Mouse (Mus musculus) thymus, adult 2 months (tissue): Measurements from ENCODE around the gene Acot8. TPM values are rescaled to one million over a fixed set of nuclear protein-coding genes. Genes with fewer than 3 reads are reported as not detected.

Source experiments
- DNase-seq: peaks from one replicate; pipeline ENCODE4 v3.0.0; 2021
- H3K27ac ChIP-seq: fragments of 200-500 bp; 2 replicates; pipeline ENCODE4 v1.5.1; 2012; ENCODE audit warnings: low read length, control low read depth; ENCODE audit not compliant: control insufficient read depth, insufficient read depth
- H3K27me3 ChIP-seq: fragments of 200-500 bp; 2 replicates; pipeline ENCODE4 v1.6.1; 2012; ENCODE audit warnings: mild to moderate bottlenecking, low read length, moderate library complexity, mixed read lengths; ENCODE audit not compliant: control insufficient read depth, insufficient read depth
- H3K36me3 ChIP-seq: fragments of 200-500 bp; 2 replicates; pipeline ENCODE4 v1.6.1; 2012; ENCODE audit warnings: mild to moderate bottlenecking, low read length, moderate library complexity; ENCODE audit not compliant: control insufficient read depth, insufficient read depth
- H3K4me1 ChIP-seq: fragments of 200-500 bp; replicated peaks from 2 replicates; pipeline ENCODE4 v1.6.1; 2012; ENCODE audit warnings: low read length; ENCODE audit not compliant: control insufficient read depth, insufficient read depth
- H3K4me3 ChIP-seq: fragments of 200-500 bp; 2 replicates; pipeline ENCODE4 v1.5.1; 2012; ENCODE audit warnings: mild to moderate bottlenecking, low read length, control low read depth, moderate library complexity; ENCODE audit not compliant: control insufficient read depth, insufficient read depth
- CTCF ChIP-seq: fragments of 200-500 bp; IDR thresholded peaks from 2 replicates; pipeline ENCODE4 v1.5.1; 2012; ENCODE audit warnings: mild to moderate bottlenecking, control low read depth, low read length, moderate library complexity, borderline replicate concordance; ENCODE audit not compliant: control insufficient read depth, poor library complexity, insufficient read depth; ENCODE audit errors: extremely low read depth
- POLR2A ChIP-seq: fragments of 200-500 bp; IDR thresholded peaks from 2 replicates; pipeline ENCODE4 v1.6.1; 2012; ENCODE audit warnings: mild to moderate bottlenecking, low read length, control low read depth, moderate library complexity; ENCODE audit not compliant: control insufficient read depth, poor library complexity, insufficient read depth; ENCODE audit errors: extremely low read depth
- WGBS: fragments of 180-500 bp; shearing (Covaris S2); methylation state at CpG from one replicate; pipeline ENCODE4 v1.1.7; 2018; 5-methylcytosine and 5-hydroxymethylcytosine counted together
- polyA plus RNA-seq: library from polyadenylated mRNA; depleted of rRNA; stranded (reverse); fragments of >200 nt; gene quantifications from 2 replicates; pipeline ENCODE4 v1.2.3, GENCODE M21; 2012

Acot8 gene
- polyA plus RNA-seq, 1 experiment, result 84.6 TPM

DNA sequence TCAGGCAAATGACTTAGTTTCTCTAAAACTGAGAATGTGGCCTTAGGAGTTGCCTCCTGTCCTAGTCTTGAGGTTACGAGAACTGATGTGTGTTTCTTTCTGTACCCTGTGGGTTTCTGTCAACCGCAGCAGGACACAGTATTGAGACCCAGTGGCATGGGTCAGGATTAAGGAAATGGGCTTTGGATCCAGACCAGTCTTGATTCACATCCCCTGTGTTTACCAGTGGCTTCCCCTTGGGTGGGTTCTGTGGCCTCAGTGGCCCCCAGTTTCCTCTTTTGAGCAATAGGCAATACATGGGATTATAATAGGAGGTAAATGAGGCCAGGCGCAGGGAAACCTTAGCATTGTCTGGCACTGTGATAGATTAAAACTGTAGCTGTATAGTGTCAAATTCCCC, 17.6 kb downstream of the Acot8 start:
- Histone ChIP-seq H3K27me3 (no peaks in the 10 kb centered on the region), H3K4me1 (peaks cover 8% of the 10 kb centered on the region), H3K4me3 (no peak overlapping the region), H3K36me3 (0 out of 2 replicates have a peak, but pooled peaks cover 4% of the 10 kb centered on the region), H3K27ac (no peak overlapping the region)
- DNase-seq, result no peak
- TF ChIP-seq CTCF (no peak), POLR2A (no peak)
- WGBS, result 66% methylated on average over 3 of the region's 3 CpGs

GRCm38 (mm10) chr2:164786388-164786885, 18.2 kb downstream of the Acot8 start:
- Histone ChIP-seq H3K4me1 (peaks cover 8% of the 10 kb centered on the region), H3K4me3 (peak overlapping the region; percentile 75), H3K27me3 (no peaks in the 10 kb centered on the region), H3K36me3 (no peaks in the 10 kb centered on the region), H3K27ac (no peak overlapping the region)
- DNase-seq, result no peak
- 30% methylated on average over 15 of the region's 15 CpGs for WGBS
- TF ChIP-seq POLR2A, result no peak
- TF ChIP-seq CTCF, result no peak

DNA sequence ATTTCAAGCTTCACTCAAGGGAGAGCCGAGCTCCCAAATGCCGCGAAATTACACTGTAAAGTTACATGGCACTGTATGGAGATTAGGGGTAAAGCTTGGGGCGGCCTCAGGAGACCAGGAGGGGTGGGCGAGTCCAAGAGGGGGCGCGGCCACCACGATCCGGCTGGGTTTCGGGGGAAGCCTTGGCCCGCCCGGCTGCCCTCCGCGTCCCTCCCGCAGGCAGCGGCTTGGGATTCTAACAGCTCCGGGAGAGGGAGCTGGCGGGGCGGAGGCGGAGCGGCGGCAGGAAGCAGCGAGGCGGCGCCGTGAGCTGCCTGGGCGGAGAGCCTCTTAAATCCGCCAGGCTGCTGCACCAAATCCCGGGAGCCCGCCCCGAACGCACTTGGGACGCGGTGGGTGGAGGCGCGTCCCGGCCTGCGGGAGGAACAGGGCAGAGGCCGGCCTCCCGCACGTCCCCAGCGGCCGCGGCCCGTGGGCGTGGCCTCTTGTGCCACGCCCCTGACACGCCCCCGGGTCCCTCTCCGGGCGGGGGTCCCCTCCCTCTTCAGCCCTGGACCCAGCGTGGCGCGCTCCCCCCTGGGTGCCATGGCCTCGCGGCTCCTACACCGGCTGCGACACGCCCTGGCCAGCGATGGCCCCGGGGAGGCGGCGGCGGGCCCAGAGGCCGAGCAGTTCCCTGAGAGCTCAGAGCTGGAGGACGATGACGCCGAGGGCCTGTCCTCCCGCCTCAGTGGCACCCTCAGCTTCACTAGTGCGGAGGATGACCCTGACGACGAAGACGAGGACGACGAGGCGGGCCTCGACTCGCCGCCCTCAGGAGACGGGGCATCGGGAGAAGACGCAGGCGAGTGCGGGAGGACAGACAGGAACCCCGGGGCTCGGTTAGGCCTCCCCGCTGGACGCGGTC, 18.9 kb downstream of the Acot8 start, which contains the start of gene Snx21:
Gene Snx21 (plus strand): TSS at position 343 of the 907 bp plus-strand sequence.
- H3K36me3 ChIP-seq, result no peaks in the 10 kb centered on the region
- no peaks in the 10 kb centered on the region for H3K27me3 ChIP-seq
- TF ChIP-seq POLR2A (no peak), CTCF (no peak; the same call in 1 of the 2 replicates)
- peaks cover 8% of the 10 kb centered on the region for H3K4me1 ChIP-seq
- WGBS, result under 1% methylated on average over 88 of the region's 89 CpGs
- DNase-seq, result peak; percentile 61
- no peak within 1 kb of the TSS for H3K27ac ChIP-seq
- H3K4me3 ChIP-seq, result peak within 1 kb of the TSS; percentile 75

DNA sequence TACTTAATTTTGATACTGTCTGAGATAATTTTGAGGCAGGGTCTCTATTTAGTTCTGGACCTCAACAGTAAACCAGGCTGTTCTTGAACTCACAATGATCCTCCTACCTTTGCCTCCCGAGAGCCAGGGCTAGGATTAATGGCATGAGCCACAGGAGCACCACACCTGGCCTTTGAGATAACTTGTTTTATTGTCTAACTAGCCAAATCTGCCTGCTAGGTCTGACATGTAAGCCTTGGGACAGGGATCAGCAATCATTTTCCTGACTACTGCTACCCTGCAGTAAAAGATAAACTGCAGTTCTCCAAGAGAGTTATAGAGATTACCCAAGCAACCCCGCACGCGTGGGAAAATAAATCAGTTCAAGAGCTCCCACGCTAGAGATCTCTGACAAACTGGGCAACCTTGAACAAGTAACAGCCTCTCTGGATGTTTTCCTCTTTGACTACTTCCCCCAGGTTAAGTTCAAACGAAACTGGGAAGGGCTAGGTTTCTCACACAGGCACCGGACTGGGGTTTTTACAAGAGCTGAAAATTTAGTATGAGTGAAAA, 19.7 kb downstream of the Acot8 start:
- no peaks in the 10 kb centered on the region for H3K27me3 ChIP-seq
- no peak overlapping the region; the same call in 1 of the 2 replicates for H3K4me3 ChIP-seq
- no peak for TF ChIP-seq CTCF
- TF ChIP-seq POLR2A, result no peak
- no peak for DNase-seq
- no peaks in the 10 kb centered on the region for H3K36me3 ChIP-seq
- WGBS, result 15% methylated on average over 7 of the region's 7 CpGs
- H3K4me1 ChIP-seq, result peaks cover 8% of the 10 kb centered on the region
- no peak overlapping the region for H3K27ac ChIP-seq

GRCm38 (mm10) chr2:164783926-164784581, 20.6 kb downstream of the Acot8 start:
- TF ChIP-seq POLR2A (no peak), CTCF (no peak)
- Histone ChIP-seq H3K27ac (no peak overlapping the region), H3K27me3 (no peaks in the 10 kb centered on the region), H3K36me3 (no peaks in the 10 kb centered on the region), H3K4me1 (peaks cover 8% of the 10 kb centered on the region), H3K4me3 (no peak overlapping the region)
- 84% methylated on average over 7 of the region's 7 CpGs for WGBS
- no peak for DNase-seq

DNA sequence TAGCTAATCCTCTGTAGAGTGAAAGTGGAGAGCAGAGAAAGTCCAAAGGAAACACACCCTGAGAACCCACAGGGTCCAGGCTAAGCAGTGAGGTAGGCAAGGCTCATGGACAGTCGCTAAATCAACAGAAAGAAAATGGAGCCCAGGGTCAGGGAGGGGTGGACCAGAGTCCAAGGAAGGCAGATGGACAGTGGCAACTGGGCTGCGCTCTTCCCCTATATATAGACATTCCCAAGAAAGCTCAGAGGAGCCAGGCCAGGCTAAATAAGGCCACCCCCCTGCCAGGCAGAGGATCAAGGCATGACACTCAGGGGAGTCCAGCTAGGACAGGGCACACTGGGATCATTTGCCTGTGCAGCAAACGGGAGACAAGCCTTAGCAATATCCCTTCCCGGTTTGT, 22.8 kb downstream of the Acot8 start:
- DNase-seq, result no peak
- TF ChIP-seq CTCF (no peak), POLR2A (no peak)
- Histone ChIP-seq H3K27me3 (no peaks in the 10 kb centered on the region), H3K4me1 (peaks cover 8% of the 10 kb centered on the region), H3K4me3 (no peak overlapping the region), H3K36me3 (no peaks in the 10 kb centered on the region), H3K27ac (no peak overlapping the region)
- 92% methylated on average over 4 of the region's 4 CpGs for WGBS
